8 mouse cellular contexts compared by ENCODE assay signal in genomic region chr1:71103174-71103864, GRCm38 (mm10). TPM values are rescaled to one million over a fixed set of nuclear protein-coding genes. Genes with fewer than 3 reads are reported as not detected.
DNase-seq lines count a peak whose midpoint lies in the region; ATAC-seq and TF ChIP-seq lines count a peak whose summit lies in the region.

No protein-coding gene starts in this region.

- TF ChIP-seq CTCF in layer of hippocampus, adult 2 months (conservative IDR thresholded peaks at IDR 0.05): no peak
- TF ChIP-seq CTCF in hindbrain, postnatal 0 days (IDR thresholded peaks at IDR 0.05; ENCODE audit: low read depth): no peak

- no peak overlapping the region for H3K27ac ChIP-seq in layer of hippocampus, adult 2 months
- peak overlapping the region; percentile 81 for H3K27ac ChIP-seq in embryonic facial prominence, embryonic 13.5 days
- H3K27ac ChIP-seq in hindbrain, postnatal 0 days: no peak overlapping the region
- H3K27ac ChIP-seq in liver, embryonic 16.5 days (ENCODE audit: low read length): peak overlapping the region; percentile 91

- no peak for ATAC-seq in embryonic facial prominence, embryonic 13.5 days (ENCODE audit: insufficient number of reproducible peaks, insufficient read depth, low FRiP score, low TSS enrichment, low read depth)
- ATAC-seq in hindbrain, postnatal 0 days: no peak
- peak; percentile 35 for ATAC-seq in liver, embryonic 16.5 days (ENCODE audit: low read depth)

- WGBS in embryonic facial prominence, embryonic 13.5 days: 31% methylated on average over 18 of the region's 18 CpGs
- WGBS in hindbrain, postnatal 0 days: 35% methylated on average over 18 of the region's 18 CpGs
- WGBS in liver, embryonic 16.5 days (ENCODE audit: insufficient replicate concordance): 12% methylated on average over 18 of the region's 18 CpGs

- H3K4me3 ChIP-seq in layer of hippocampus, adult 2 months: peak overlapping the region; percentile 74
- peak overlapping the region; percentile 88 for H3K4me3 ChIP-seq in embryonic facial prominence, embryonic 13.5 days
- peak overlapping the region; percentile 75 for H3K4me3 ChIP-seq in hindbrain, postnatal 0 days (ENCODE audit: low read length)
- peak overlapping the region; percentile 94 for H3K4me3 ChIP-seq in liver, embryonic 16.5 days (ENCODE audit: low read depth, low read length)

- intact Hi-C loops in left cerebral cortex, postnatal 14 days (cut with DNase I): no loop called here

- H3K9me3 ChIP-seq in embryonic facial prominence, embryonic 13.5 days: no peaks in the 10 kb centered on the region
- H3K9me3 ChIP-seq in hindbrain, postnatal 0 days (ENCODE audit: low read length): no peaks in the 10 kb centered on the region
- H3K9me3 ChIP-seq in liver, embryonic 16.5 days (replicated peaks; ENCODE audit: control insufficient read depth, low read length): no peaks in the 10 kb centered on the region

- no peaks in the 10 kb centered on the region for H3K36me3 ChIP-seq in embryonic facial prominence, embryonic 13.5 days
- no peaks in the 10 kb centered on the region for H3K36me3 ChIP-seq in hindbrain, postnatal 0 days (ENCODE audit: insufficient read depth, low read length)
- no peaks in the 10 kb centered on the region for H3K36me3 ChIP-seq in liver, embryonic 16.5 days (ENCODE audit: control insufficient read depth, insufficient read depth)

- peaks cover 16% of the 10 kb centered on the region for H3K4me1 ChIP-seq in embryonic facial prominence, embryonic 13.5 days
- no peaks in the 10 kb centered on the region for H3K4me1 ChIP-seq in hindbrain, postnatal 0 days (ENCODE audit: insufficient read depth, low read length)
- peaks cover 32% of the 10 kb centered on the region for H3K4me1 ChIP-seq in liver, embryonic 16.5 days (ENCODE audit: control insufficient read depth, low read depth, low read length)

- DNase-seq in layer of hippocampus, adult 2 months (ENCODE audit: low spot score in 2 of 2): no peak
- DNase-seq in layer of hippocampus, adult 8-10 months (ENCODE audit: low spot score in 2 of 2): no peak
- no peak for DNase-seq in hindbrain, postnatal 0 days (ENCODE audit: low spot score)
- peak; percentile 7 to 10 for DNase-seq in spleen, postnatal 14 days (ENCODE audit: low spot score in 2 of 2)
- no peak for DNase-seq in layer of hippocampus, adult 18-20 months (ENCODE audit: low spot score in 2 of 2)
- no peak for DNase-seq in left cerebral cortex, postnatal 14 days (ENCODE audit: low spot score in 2 of 2)

- peak overlapping the region; percentile 80; the same call in 1 of the 2 replicates for H3K9ac ChIP-seq in embryonic facial prominence, embryonic 13.5 days
- peak overlapping the region; percentile 46 for H3K9ac ChIP-seq in hindbrain, postnatal 0 days (replicated peaks; ENCODE audit: low read length)
- H3K9ac ChIP-seq in liver, embryonic 16.5 days (ENCODE audit: low read depth, low read length): peak overlapping the region; percentile 62

- H3K4me2 ChIP-seq in embryonic facial prominence, embryonic 13.5 days: peak overlapping the region; percentile 66
- H3K4me2 ChIP-seq in hindbrain, postnatal 0 days (ENCODE audit: low read depth, low read length): peak overlapping the region; percentile 70
- peak overlapping the region; percentile 63 for H3K4me2 ChIP-seq in liver, embryonic 16.5 days (ENCODE audit: low read depth, low read length)

- H3K27me3 ChIP-seq in embryonic facial prominence, embryonic 13.5 days: no peaks in the 10 kb centered on the region
- no peaks in the 10 kb centered on the region for H3K27me3 ChIP-seq in hindbrain, postnatal 0 days (ENCODE audit: insufficient read depth, low read length)
- no peaks in the 10 kb centered on the region for H3K27me3 ChIP-seq in liver, embryonic 16.5 days (ENCODE audit: control insufficient read depth, insufficient read depth, low read depth, low read length)

RNA-seq across cellular contexts. Expression of gene Bard1, which starts 0.4 kb away (rescaled TPM):
- under 1 TPM; 0.49 to 0.61 TPM for total RNA-seq in layer of hippocampus, adult 2 months (2021)
- total RNA-seq in layer of hippocampus, adult 8-10 months (2022): under 1 TPM; 0.41 to 0.80 (median 0.53) TPM
- polyA plus RNA-seq in embryonic facial prominence, embryonic 13.5 days (2015; fragmentation: Nextera tagmentation; extraction: Ambion mirVana): 2.2 and 2.4 TPM in 2 replicates
- total RNA-seq in hindbrain, postnatal 0 days (2014; rRNA removed): 1.9 and 3.3 TPM in 2 replicates
- 0.69 and 0.79 TPM in 2 replicates for polyA plus RNA-seq in hindbrain, postnatal 0 days (2015; fragmentation: Nextera tagmentation; extraction: Ambion mirVana)
- polyA plus RNA-seq in liver, embryonic 16.5 days (2015; fragmentation: Nextera tagmentation; extraction: Ambion mirVana): 1.8 and 2.6 TPM in 2 replicates
- total RNA-seq in layer of hippocampus, adult 18-20 months (2021): under 1 TPM; 0.32 to 0.36 TPM
- total RNA-seq in left cerebral cortex, postnatal 14 days (2021): under 1 TPM; 0.61 to 0.83 TPM

Comparison
In these comparisons a context has a peak if more than half of its experiments do, and no peak if none do; other contexts are left out.
1. DNase-seq: peak in spleen, postnatal 14 days (2 of 2); none in layer of hippocampus, adult 2 months (0 of 2), layer of hippocampus, adult 8-10 months (0 of 2), hindbrain, postnatal 0 days (single experiment), layer of hippocampus, adult 18-20 months (0 of 2) and left cerebral cortex, postnatal 14 days (0 of 2).
2. H3K27ac ChIP-seq: peak in embryonic facial prominence, embryonic 13.5 days (single experiment) and liver, embryonic 16.5 days (single experiment); none in layer of hippocampus, adult 2 months (single experiment) and hindbrain, postnatal 0 days (single experiment).
3. Peak in every context shown above with its lines, with median percentiles within 50 percentile points of each other: H3K4me3 ChIP-seq, H3K4me2 ChIP-seq and H3K9ac ChIP-seq.